Mouse (Mus musculus): ENCODE data around the gene Krtap5-2.
"Not testable (repeated sequence)": the region's sequence is repeated elsewhere in the genome, so short reads cannot be mapped to it uniquely, and the experiment has no call there.

GRCm38 (mm10) chr7:142143506-142144010 lies 32.2 kb downstream of the Krtap5-2 start:
- TF ChIP-seq POLR2A, CTCF (IDR thresholded peaks at IDR 0.05; ENCODE audit: insufficient read depth, low read depth, low read length): not testable (repeated sequence)

Measured in olfactory bulb, adult 2 months (tissue).